Mouse (Mus musculus): ENCODE results near the gene Cpne9. TPM values are rescaled to one million over a fixed set of nuclear protein-coding genes. Genes with fewer than 3 reads are reported as not detected.
"Not testable (repeated sequence)": the region's sequence is repeated elsewhere in the genome, so short reads cannot be mapped to it uniquely, and the experiment has no call there.

Gene Cpne9
- polyA plus RNA-seq, 2 experiments: 0.44 to 0.77 TPM

GRCm38 (mm10) chr6:113315972-113316371, 33.9 kb downstream of the Cpne9 start:
- no peak for DNase-seq (ENCODE audit: low spot score)
- WGBS: 94% methylated on average over 3 of the region's 3 CpGs

GRCm38 (mm10) chr6:113326533-113327315, 44.6 kb downstream of the Cpne9 start, which contains the start of gene Ogg1:
TSS of gene Ogg1 (plus strand) at chr6:113326972.
- Histone ChIP-seq H3K36me3 (ENCODE audit: control insufficient read depth, insufficient read depth, low read length) (peaks cover 43% of the 10 kb centered on the region), H3K27me3 (ENCODE audit: control insufficient read depth, insufficient read depth, low read length) (no peaks in the 10 kb centered on the region), H3K4me1 (ENCODE audit: control insufficient read depth, insufficient read depth, low read length) (0 out of 2 replicates have a peak, but pooled peaks cover 6% of the 10 kb centered on the region), H3K9me3 (ENCODE audit: control insufficient read depth, low read length) (no peaks in the 10 kb centered on the region), H3K4me3 (replicated peaks; ENCODE audit: low read length) (peak within 1 kb of the TSS; percentile 46), H3K4me2 (replicated peaks; ENCODE audit: low read depth, low read length, severe bottlenecking) (peak within 1 kb of the TSS; percentile 88), H3K9ac (ENCODE audit: low read depth, low read length, severe bottlenecking) (peak within 1 kb of the TSS; percentile 71), H3K27ac (replicated peaks; ENCODE audit: low read depth, low read length) (peak within 1 kb of the TSS; percentile 93)
- TF ChIP-seq POLR2A (IDR thresholded peaks at IDR 0.05; ENCODE audit: borderline replicate concordance, extremely low read depth, insufficient read depth, insufficient read length): peak; percentile 58; the same call in 1 of the 2 replicates
- peak; percentile 98 for ATAC-seq (ENCODE audit: low FRiP score, low read depth)
- peak; percentile 99 for DNase-seq (ENCODE audit: low spot score)
- under 1% methylated on average over 52 of the region's 52 CpGs for WGBS

More at GRCm38 (mm10) chr6:113315972-113316371, 33.9 kb downstream of the Cpne9 start:
- no peaks in the 10 kb centered on the region for H3K9me3 ChIP-seq (ENCODE audit: control insufficient read depth, low read length)
- no peaks in the 10 kb centered on the region for H3K4me1 ChIP-seq (ENCODE audit: control insufficient read depth, insufficient read depth, low read length)
- H3K9ac ChIP-seq (ENCODE audit: low read depth, low read length, severe bottlenecking): no peak overlapping the region
- H3K27ac ChIP-seq (replicated peaks; ENCODE audit: low read depth, low read length): no peak overlapping the region
- ATAC-seq (ENCODE audit: low FRiP score, low read depth): no peak
- no peak overlapping the region for H3K4me3 ChIP-seq (replicated peaks; ENCODE audit: low read length)
- peaks cover 92% of the 10 kb centered on the region for H3K36me3 ChIP-seq (ENCODE audit: control insufficient read depth, insufficient read depth, low read length)
- no peak overlapping the region for H3K4me2 ChIP-seq (replicated peaks; ENCODE audit: low read depth, low read length, severe bottlenecking)
- TF ChIP-seq POLR2A (IDR thresholded peaks at IDR 0.05; ENCODE audit: borderline replicate concordance, extremely low read depth, insufficient read depth, insufficient read length): no peak
- no peaks in the 10 kb centered on the region for H3K27me3 ChIP-seq (ENCODE audit: control insufficient read depth, insufficient read depth, low read length)

- ATAC-seq (ENCODE audit: low FRiP score, low read depth) (no peak), DNase-seq (ENCODE audit: low spot score) (no peak)
- H3K27me3 ChIP-seq (ENCODE audit: control insufficient read depth, insufficient read depth, low read length): no peaks in the 10 kb centered on the region
- H3K4me3 ChIP-seq (replicated peaks; ENCODE audit: low read length): no peak overlapping the region
- H3K4me1 ChIP-seq (ENCODE audit: control insufficient read depth, insufficient read depth, low read length): peaks cover 9% of the 10 kb centered on the region; the same call in 1 of the 2 replicates
- H3K27ac ChIP-seq (replicated peaks; ENCODE audit: low read depth, low read length): no peak overlapping the region
- no peak for TF ChIP-seq POLR2A (IDR thresholded peaks at IDR 0.05; ENCODE audit: borderline replicate concordance, extremely low read depth, insufficient read depth, insufficient read length)
- H3K36me3 ChIP-seq (ENCODE audit: control insufficient read depth, insufficient read depth, low read length): peaks cover 36% of the 10 kb centered on the region
- H3K9ac ChIP-seq (ENCODE audit: low read depth, low read length, severe bottlenecking): no peak overlapping the region
- 94% methylated on average over 1 of the region's 1 CpGs for WGBS
- H3K4me2 ChIP-seq (replicated peaks; ENCODE audit: low read depth, low read length, severe bottlenecking): no peak overlapping the region
- no peaks in the 10 kb centered on the region for H3K9me3 ChIP-seq (ENCODE audit: control insufficient read depth, low read length)
Observed at GRCm38 (mm10) chr6:113329396-113329795, 47.3 kb downstream of the Cpne9 start.

GRCm38 (mm10) chr6:113330547-113330946, 48.4 kb downstream of the Cpne9 start:
- Histone ChIP-seq H3K27me3 (ENCODE audit: control insufficient read depth, insufficient read depth, low read length) (no peaks in the 10 kb centered on the region), H3K36me3 (ENCODE audit: control insufficient read depth, insufficient read depth, low read length) (peaks cover 40% of the 10 kb centered on the region), H3K27ac (replicated peaks; ENCODE audit: low read depth, low read length) (no peak overlapping the region), H3K4me2 (replicated peaks; ENCODE audit: low read depth, low read length, severe bottlenecking) (no peak overlapping the region), H3K4me3 (replicated peaks; ENCODE audit: low read length) (no peak overlapping the region), H3K9ac (ENCODE audit: low read depth, low read length, severe bottlenecking) (no peak overlapping the region), H3K4me1 (ENCODE audit: control insufficient read depth, insufficient read depth, low read length) (peaks cover 9% of the 10 kb centered on the region; the same call in 1 of the 2 replicates), H3K9me3 (ENCODE audit: control insufficient read depth, low read length) (no peaks in the 10 kb centered on the region)
- DNase-seq (ENCODE audit: low spot score) (no peak), ATAC-seq (ENCODE audit: low FRiP score, low read depth) (no peak)
- 46% methylated on average over 2 of the region's 2 CpGs for whole genome bisulfite sequencing
- TF ChIP-seq POLR2A (IDR thresholded peaks at IDR 0.05; ENCODE audit: borderline replicate concordance, extremely low read depth, insufficient read depth, insufficient read length): no peak

GRCm38 (mm10) chr6:113331721-113332120, 49.6 kb downstream of the Cpne9 start:
- peaks cover 3% of the 10 kb centered on the region; the same call in 1 of the 2 replicates for H3K4me1 ChIP-seq (ENCODE audit: control insufficient read depth, insufficient read depth, low read length)
- peaks cover 50% of the 10 kb centered on the region for H3K36me3 ChIP-seq (ENCODE audit: control insufficient read depth, insufficient read depth, low read length)

GRCm38 (mm10) chr6:113332734-113333133, 50.6 kb downstream of the Cpne9 start:
- not testable (repeated sequence) for DNase-seq (ENCODE audit: low spot score); H3K27ac ChIP-seq (replicated peaks; ENCODE audit: low read depth, low read length); H3K27me3 ChIP-seq (ENCODE audit: control insufficient read depth, insufficient read depth, low read length); H3K4me3 ChIP-seq (replicated peaks; ENCODE audit: low read length); H3K9me3 ChIP-seq (ENCODE audit: control insufficient read depth, low read length); H3K4me1 ChIP-seq (ENCODE audit: control insufficient read depth, insufficient read depth, low read length); ATAC-seq (ENCODE audit: low FRiP score, low read depth); H3K4me2 ChIP-seq (replicated peaks; ENCODE audit: low read depth, low read length, severe bottlenecking); H3K9ac ChIP-seq (ENCODE audit: low read depth, low read length, severe bottlenecking)
- 70% methylated on average over 6 of the region's 6 CpGs for WGBS
- H3K36me3 ChIP-seq (ENCODE audit: control insufficient read depth, insufficient read depth, low read length): peaks cover 59% of the 10 kb centered on the region

More at GRCm38 (mm10) chr6:113331721-113332120, 49.6 kb downstream of the Cpne9 start:
- DNase-seq (ENCODE audit: low spot score) (no peak), ATAC-seq (ENCODE audit: low FRiP score, low read depth) (no peak)
- Histone ChIP-seq H3K9ac (ENCODE audit: low read depth, low read length, severe bottlenecking) (no peak overlapping the region), H3K27me3 (ENCODE audit: control insufficient read depth, insufficient read depth, low read length) (no peaks in the 10 kb centered on the region), H3K4me2 (replicated peaks; ENCODE audit: low read depth, low read length, severe bottlenecking) (no peak overlapping the region), H3K9me3 (ENCODE audit: control insufficient read depth, low read length) (no peaks in the 10 kb centered on the region), H3K27ac (replicated peaks; ENCODE audit: low read depth, low read length) (no peak overlapping the region), H3K4me3 (replicated peaks; ENCODE audit: low read length) (no peak overlapping the region)
- WGBS: 91% methylated on average over 11 of the region's 11 CpGs
- TF ChIP-seq POLR2A (IDR thresholded peaks at IDR 0.05; ENCODE audit: borderline replicate concordance, extremely low read depth, insufficient read depth, insufficient read length): no peak

Data from limb, embryonic 14.5 days (tissue).